Mouse (Mus musculus): ENCODE measurements at regions not wholly inside any gene's neighbourhood (a gene's known extent, or its start where the extent isn't known, plus 50 kb on each side); places are given as distances from the start of the nearest gene placed in this dataset.
"Not testable (repeated sequence)": the region's sequence is repeated elsewhere in the genome, so short reads cannot be mapped to it uniquely, and the experiment has no call there.

- DNase-seq = peak; percentile 2
Measured at GRCm38 (mm10) chr1:124517543-124518171, 472.3 kb upstream of the Dpp10 start.

- no peak for DNase-seq
Measured at GRCm38 (mm10) chr1:124510492-124510891, 465.1 kb upstream of the Dpp10 start.

DNA sequence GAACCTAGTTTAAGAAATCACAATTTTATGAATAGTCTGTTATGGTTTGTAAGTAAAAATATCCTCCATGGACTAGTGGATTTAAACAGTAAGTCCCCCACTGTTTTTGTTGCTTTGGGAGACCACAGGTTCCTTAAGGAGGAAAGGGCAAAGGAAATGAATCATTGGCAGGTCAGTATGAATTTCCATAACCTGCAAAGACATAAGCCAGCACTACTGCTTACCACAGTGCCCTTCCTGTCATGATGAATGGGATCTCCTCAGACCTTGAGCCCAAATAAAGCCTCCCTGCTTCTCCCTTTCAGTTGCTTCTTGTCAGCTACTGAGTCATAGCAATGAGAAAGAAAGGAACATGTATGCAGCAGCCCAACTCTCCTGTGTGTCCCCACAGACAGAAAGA, 443.1 kb upstream of the Dpp10 start:
- no peak for DNase-seq

DNA sequence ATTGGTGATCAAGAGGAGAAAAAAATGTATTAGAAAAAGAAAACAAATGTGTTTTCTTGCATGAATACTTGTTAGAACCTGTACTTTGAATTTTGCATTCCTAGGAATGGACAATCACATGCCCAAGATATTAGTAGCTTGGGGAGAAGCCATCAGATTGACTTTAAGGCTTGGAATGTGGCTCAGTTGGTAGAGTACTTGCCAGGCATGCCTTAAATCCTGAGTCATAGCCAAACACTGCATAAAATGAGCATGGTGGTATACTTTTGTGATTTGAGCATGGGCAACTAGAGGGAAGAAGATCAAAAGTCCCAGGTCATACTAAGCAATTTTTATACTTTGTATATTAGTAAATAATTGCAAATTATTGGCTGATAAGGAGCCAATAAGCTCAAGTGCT, 442.6 kb upstream of the Dpp10 start:
- no peak for DNase-seq

GRCm38 (mm10) chr1:124450128-124450527, 404.8 kb upstream of the Dpp10 start:
- no peak for DNase-seq

- no peak for DNase-seq
Measured at GRCm38 (mm10) chr1:124439526-124439925, 394.2 kb upstream of the Dpp10 start.

DNA sequence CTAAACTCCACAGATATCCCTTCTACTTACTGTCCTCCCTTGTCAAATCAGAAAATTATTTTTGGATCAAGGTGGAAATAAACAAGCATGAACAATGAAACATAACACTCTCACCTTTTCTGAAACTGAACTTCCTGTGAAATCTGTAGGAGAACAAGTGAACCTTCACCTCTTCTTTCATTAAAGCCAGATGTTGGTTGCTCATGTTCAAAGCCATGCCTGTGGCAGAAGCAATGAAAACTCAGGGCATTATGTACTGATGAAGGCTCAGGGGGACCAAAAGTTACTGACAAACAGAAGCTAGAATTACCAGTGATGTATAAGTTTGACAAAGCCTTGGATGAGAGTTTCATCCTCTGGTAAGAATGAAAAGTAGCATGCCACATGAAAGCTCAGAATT, 390.5 kb upstream of the Dpp10 start:
- DNase-seq = no peak

DNA sequence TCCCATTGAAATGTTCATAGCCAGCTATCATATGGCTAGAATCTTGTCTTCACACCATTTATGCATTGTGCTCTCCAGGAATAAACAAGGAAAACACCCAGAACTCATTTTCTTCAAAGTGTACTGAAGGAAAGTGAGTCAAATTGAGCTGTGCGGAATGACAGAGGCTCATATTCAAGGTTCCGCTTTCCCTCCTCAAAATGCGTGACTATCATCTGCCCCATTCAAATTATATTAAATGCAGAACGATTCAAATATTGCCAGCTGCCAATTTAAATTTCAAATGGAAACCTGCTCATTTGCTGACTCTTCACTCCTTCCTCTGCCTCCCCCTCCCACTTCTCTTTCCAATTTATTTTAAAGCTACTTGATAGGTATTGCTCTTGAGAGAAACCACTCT, 384.2 kb upstream of the Dpp10 start:
- DNase-seq = no peak

DNA sequence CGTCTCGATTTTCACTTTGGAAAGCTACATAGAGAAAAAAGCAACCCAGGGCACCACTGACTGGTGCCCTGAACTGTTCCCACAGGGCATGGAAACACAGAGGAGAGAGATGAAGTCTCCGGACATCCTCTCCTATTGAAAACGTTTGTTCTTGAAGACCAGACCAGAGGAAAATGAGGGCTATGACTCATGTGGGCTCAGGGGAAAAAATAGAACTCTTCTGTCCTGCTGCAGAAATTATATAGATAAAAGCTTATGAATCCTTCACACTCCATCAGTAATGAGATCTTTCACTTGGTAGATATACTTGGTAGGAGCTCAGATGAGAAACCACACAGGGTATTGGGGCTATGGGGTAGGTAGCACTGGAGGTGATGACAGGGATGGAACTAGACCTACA, 371.4 kb upstream of the Dpp10 start:
- DNase-seq = no peak

- no peak for DNase-seq
Measured at GRCm38 (mm10) chr1:124410236-124410635, 364.9 kb upstream of the Dpp10 start.

GRCm38 (mm10) chr1:124409781-124410180, 364.4 kb upstream of the Dpp10 start:
- no peak for DNase-seq

GRCm38 (mm10) chr1:124369604-124370003, 324.2 kb upstream of the Dpp10 start:
- no peak for DNase-seq

- DNase-seq = not testable (repeated sequence)
Measured at GRCm38 (mm10) chr1:124348491-124348890, 303.1 kb upstream of the Dpp10 start.

DNA sequence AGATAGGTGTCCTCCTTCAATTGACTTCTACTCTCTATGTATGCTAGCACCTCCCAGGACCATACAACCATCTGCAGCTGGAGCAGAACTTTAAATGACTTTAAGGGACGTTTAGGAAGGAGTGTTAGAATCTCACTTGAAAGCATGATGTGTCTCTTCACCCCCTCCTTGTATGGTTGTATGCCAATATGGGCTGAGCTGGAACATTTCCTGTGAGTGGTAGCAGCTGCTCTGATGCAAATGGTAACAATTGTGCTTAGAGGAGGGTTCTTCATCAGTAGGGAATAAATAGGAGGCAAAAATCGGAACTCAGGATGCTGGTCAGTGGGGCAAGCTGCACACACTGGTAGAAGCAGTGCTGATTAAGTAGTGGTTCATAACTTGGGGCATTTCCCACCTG, 294.1 kb upstream of the Dpp10 start:
- DNase-seq = peak; percentile 1

GRCm38 (mm10) chr1:124338648-124339047, 293.3 kb upstream of the Dpp10 start:
- no peak for DNase-seq

- DNase-seq = no peak
Measured at GRCm38 (mm10) chr1:124332294-124332693, 286.9 kb upstream of the Dpp10 start.

All from lung, postnatal 10 days (tissue).